19 mouse cellular contexts compared by ENCODE assay signal in the genomic region with DNA sequence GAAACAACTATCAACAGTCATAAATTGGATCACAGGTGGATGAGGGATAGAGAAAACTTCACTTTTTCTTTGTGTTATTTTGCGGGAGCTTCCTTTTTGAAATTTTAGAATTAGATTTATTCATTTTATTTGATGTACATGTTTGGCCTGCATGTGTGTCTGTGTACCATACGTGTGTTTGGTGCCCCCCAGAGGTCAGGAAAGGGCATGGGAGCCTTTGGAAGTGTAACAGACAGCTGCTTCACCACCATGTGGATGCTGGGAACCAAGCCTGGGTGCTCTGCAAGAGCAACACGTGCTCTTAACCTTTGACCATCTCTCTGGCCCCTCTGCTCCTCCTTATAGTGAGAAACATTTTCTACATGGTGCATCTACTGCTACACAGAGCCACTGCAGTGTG. TPM values are rescaled to one million over a fixed set of nuclear protein-coding genes. Genes with fewer than 3 reads are reported as not detected.
DNase-seq lines count a peak whose midpoint lies in the region; ATAC-seq and TF ChIP-seq lines count a peak whose summit lies in the region.
"Had no signal": no experiment of that assay in that cellular context is flagged by ENCODE, and none has a peak within 500 bp of the region (broad histone marks: within the 10 kb centered on the region; RNA-seq: fewer than 3 reads in every experiment).

No protein-coding gene starts in this region.

- no peak overlapping the region for H3K27ac ChIP-seq in intestine, postnatal 0 days (ENCODE audit: low read depth, low read length)
- no peak overlapping the region for H3K27ac ChIP-seq in intestine, embryonic 16.5 days (ENCODE audit: low read length)
- H3K27ac ChIP-seq in midbrain, postnatal 0 days (ENCODE audit: low read depth, low read length): no peak overlapping the region
- no peak overlapping the region for H3K27ac ChIP-seq in midbrain, embryonic 11.5 days (ENCODE audit: low read depth, low read length)
- H3K27ac ChIP-seq in MEL (ENCODE audit: control insufficient read depth, low read depth, low read length): no peak overlapping the region
- H3K27ac ChIP-seq: embryonic facial prominence, embryonic 12.5 days; forebrain, embryonic 10.5 days; limb, embryonic 15.5 days; macrophage; midbrain, embryonic 15.5 days had no signal

- peaks cover 35% of the 10 kb centered on the region for H3K36me3 ChIP-seq in intestine, postnatal 0 days (ENCODE audit: control insufficient read depth, insufficient read depth)
- no peaks in the 10 kb centered on the region for H3K36me3 ChIP-seq in intestine, embryonic 16.5 days (ENCODE audit: control insufficient read depth, insufficient read depth, low read length)
- H3K36me3 ChIP-seq in midbrain, postnatal 0 days (ENCODE audit: insufficient read depth, low read length): peaks cover 9% of the 10 kb centered on the region
- peaks cover 3% of the 10 kb centered on the region; the same call in 1 of the 2 replicates for H3K36me3 ChIP-seq in midbrain, embryonic 11.5 days (ENCODE audit: control insufficient read depth, insufficient read depth, low read length)
- H3K36me3 ChIP-seq in MEL (ENCODE audit: control insufficient read depth in 1 of 2, insufficient read depth in 2 of 2, low read length in 2 of 2): no peaks in the 10 kb centered on the region
- H3K36me3 ChIP-seq: embryonic facial prominence, embryonic 12.5 days; midbrain, embryonic 15.5 days had no signal

- WGBS in intestine, postnatal 0 days: 67% methylated on average over 3 of the region's 3 CpGs
- 66% methylated on average over 3 of the region's 3 CpGs for WGBS in intestine, embryonic 16.5 days
- WGBS in midbrain, postnatal 0 days: 60% methylated on average over 3 of the region's 3 CpGs
- WGBS in midbrain, embryonic 11.5 days: 55% methylated on average over 3 of the region's 3 CpGs

- H3K79me2 ChIP-seq in MEL (ENCODE audit: control insufficient read depth, insufficient read depth, low read length, poor library complexity): no peaks in the 10 kb centered on the region

- H3K27me3 ChIP-seq in intestine, postnatal 0 days (replicated peaks; ENCODE audit: control insufficient read depth, insufficient read depth, low read length): no peaks in the 10 kb centered on the region
- H3K27me3 ChIP-seq in intestine, embryonic 16.5 days (replicated peaks; ENCODE audit: control insufficient read depth, insufficient read depth, low read length): no peaks in the 10 kb centered on the region
- no peaks in the 10 kb centered on the region for H3K27me3 ChIP-seq in midbrain, postnatal 0 days (ENCODE audit: insufficient read depth, low read length)
- H3K27me3 ChIP-seq in midbrain, embryonic 11.5 days (ENCODE audit: control insufficient read depth, insufficient read depth, low read length): no peaks in the 10 kb centered on the region
- H3K27me3 ChIP-seq in MEL (ENCODE audit: control insufficient read depth in 1 of 2, insufficient read depth in 2 of 2, low read length in 2 of 2): no peaks in the 10 kb centered on the region
- H3K27me3 ChIP-seq: embryonic facial prominence, embryonic 12.5 days; limb, embryonic 15.5 days; midbrain, embryonic 15.5 days had no signal

- ATAC-seq in intestine, postnatal 0 days: no peak
- ATAC-seq in intestine, embryonic 16.5 days: no peak
- ATAC-seq in midbrain, postnatal 0 days (ENCODE audit: low FRiP score): no peak
- ATAC-seq in midbrain, embryonic 11.5 days (ENCODE audit: low FRiP score): no peak
- peak; percentile 64 for ATAC-seq in megakaryocyte progenitor cell, adult 5-6 weeks (replicated peaks; ENCODE audit: poor library complexity)
- ATAC-seq: midbrain, embryonic 15.5 days had no signal

- DNase-seq in midbrain, postnatal 0 days (ENCODE audit: low spot score): no peak
- DNase-seq in midbrain, embryonic 11.5 days (ENCODE audit: low spot score, missing footprints): no peak
- DNase-seq in MEL (ENCODE audit: low read depth, low spot score): peak; percentile 30
- no peak for DNase-seq in right cerebral cortex, postnatal 25 days
- no peak for DNase-seq in kidney, postnatal 14 days
- DNase-seq: adrenal gland, postnatal 10 days; cerebellum, postnatal 14 days; gastrocnemius, postnatal 36 days; right cerebral cortex, postnatal 14 days had no signal

- TF ChIP-seq POLR2A in MEL (IDR thresholded peaks at IDR 0.05; ENCODE audit: control insufficient read depth in 1 of 2, insufficient read depth in 1 of 2, low read depth in 1 of 2, low read length in 2 of 2, poor library complexity in 1 of 2): no peak

- no peaks in the 10 kb centered on the region for H3K9me3 ChIP-seq in intestine, postnatal 0 days (ENCODE audit: control insufficient read depth)
- H3K9me3 ChIP-seq in intestine, embryonic 16.5 days (ENCODE audit: control insufficient read depth, low read length): no peaks in the 10 kb centered on the region
- no peaks in the 10 kb centered on the region for H3K9me3 ChIP-seq in midbrain, postnatal 0 days (ENCODE audit: low read length)
- no peaks in the 10 kb centered on the region for H3K9me3 ChIP-seq in midbrain, embryonic 11.5 days (ENCODE audit: control insufficient read depth, low read length)
- H3K9me3 ChIP-seq in MEL (replicated peaks; ENCODE audit: insufficient read depth, low read length): no peaks in the 10 kb centered on the region
- H3K9me3 ChIP-seq: embryonic facial prominence, embryonic 12.5 days; forebrain, embryonic 10.5 days; limb, embryonic 15.5 days; midbrain, embryonic 15.5 days had no signal

- TF ChIP-seq CTCF in intestine, postnatal 0 days (IDR thresholded peaks at IDR 0.05; ENCODE audit: low read depth): 0 out of 2 replicates have a peak, but pooled peaks have one; percentile 16
- peak; percentile 31; the same call in 1 of the 2 replicates for TF ChIP-seq CTCF in midbrain, postnatal 0 days (IDR thresholded peaks at IDR 0.05)
- peak; percentile 29 to 48 (median 34) for TF ChIP-seq CTCF in MEL (IDR thresholded peaks at IDR 0.05 in 2 of 3, conservative IDR thresholded peaks at IDR 0.05 in 1 of 3; ENCODE audit: control insufficient read depth in 1 of 3, insufficient read depth in 1 of 3, low read depth in 2 of 3, low read length in 3 of 3, poor library complexity in 1 of 3, severe bottlenecking in 1 of 3)

- TF ChIP-seq EP300 in MEL (IDR thresholded peaks at IDR 0.05; ENCODE audit: low read depth in 1 of 2, low read length in 2 of 2): no peak

- no peak overlapping the region for H3K9ac ChIP-seq in intestine, postnatal 0 days (ENCODE audit: low read depth, low read length)
- H3K9ac ChIP-seq in intestine, embryonic 16.5 days (ENCODE audit: low read depth, low read length): no peak overlapping the region
- no peak overlapping the region for H3K9ac ChIP-seq in midbrain, postnatal 0 days (replicated peaks; ENCODE audit: low read length, poor library complexity, severe bottlenecking)
- H3K9ac ChIP-seq in midbrain, embryonic 11.5 days (ENCODE audit: low read length): no peak overlapping the region
- no peak overlapping the region for H3K9ac ChIP-seq in MEL (ENCODE audit: control insufficient read depth, low read depth, low read length, poor library complexity, severe bottlenecking)
- H3K9ac ChIP-seq: embryonic facial prominence, embryonic 12.5 days; limb, embryonic 15.5 days; midbrain, embryonic 15.5 days had no signal

- H3K4me1 ChIP-seq in intestine, postnatal 0 days (replicated peaks; ENCODE audit: control insufficient read depth, insufficient read depth, low read length): no peaks in the 10 kb centered on the region
- no peaks in the 10 kb centered on the region for H3K4me1 ChIP-seq in intestine, embryonic 16.5 days (ENCODE audit: control insufficient read depth, insufficient read depth, low read length)
- no peaks in the 10 kb centered on the region for H3K4me1 ChIP-seq in midbrain, postnatal 0 days (ENCODE audit: insufficient read depth, low read length)
- H3K4me1 ChIP-seq in midbrain, embryonic 11.5 days (ENCODE audit: control insufficient read depth, insufficient read depth, low read length): no peaks in the 10 kb centered on the region
- no peaks in the 10 kb centered on the region for H3K4me1 ChIP-seq in MEL (ENCODE audit: control insufficient read depth in 1 of 2, insufficient read depth in 2 of 2, low read length in 2 of 2)
- H3K4me1 ChIP-seq: forebrain, embryonic 10.5 days; limb, embryonic 15.5 days; midbrain, embryonic 15.5 days had no signal

- TF ChIP-seq RAD21 in MEL (IDR thresholded peaks at IDR 0.05; ENCODE audit: low read depth, low read length): no peak

- no peak overlapping the region for H3K4me2 ChIP-seq in intestine, postnatal 0 days (replicated peaks; ENCODE audit: low read depth)
- H3K4me2 ChIP-seq in intestine, embryonic 16.5 days (ENCODE audit: low read depth, low read length): no peak overlapping the region
- H3K4me2 ChIP-seq in midbrain, postnatal 0 days (ENCODE audit: low read depth, low read length, poor library complexity, severe bottlenecking): no peak overlapping the region
- no peak overlapping the region for H3K4me2 ChIP-seq in midbrain, embryonic 11.5 days
- H3K4me2 ChIP-seq: embryonic facial prominence, embryonic 12.5 days; limb, embryonic 15.5 days; midbrain, embryonic 15.5 days had no signal

- no peak overlapping the region for H3K4me3 ChIP-seq in intestine, postnatal 0 days (ENCODE audit: low read depth, low read length)
- no peak overlapping the region for H3K4me3 ChIP-seq in intestine, embryonic 16.5 days (ENCODE audit: low read length)
- H3K4me3 ChIP-seq in midbrain, postnatal 0 days (ENCODE audit: low read depth, low read length): no peak overlapping the region
- no peak overlapping the region for H3K4me3 ChIP-seq in midbrain, embryonic 11.5 days (ENCODE audit: low read depth, low read length)
- H3K4me3 ChIP-seq in MEL (ENCODE audit: control insufficient read depth in 1 of 2, insufficient read depth in 1 of 2, low read depth in 2 of 2, low read length in 2 of 2): no peak overlapping the region
- H3K4me3 ChIP-seq: embryonic facial prominence, embryonic 12.5 days; forebrain, embryonic 10.5 days; limb, embryonic 15.5 days; midbrain, embryonic 15.5 days had no signal

RNA-seq across cellular contexts. Expression of a gene that starts 34.2 kb away (rescaled TPM):
- polyA plus RNA-seq in intestine, postnatal 0 days (2015; fragmentation: Nextera tagmentation; extraction: Ambion mirVana): 4.3 and 4.5 TPM in 2 replicates
- 6.7 and 7.4 TPM in 2 replicates for polyA plus RNA-seq in intestine, embryonic 16.5 days (2015; fragmentation: Nextera tagmentation; extraction: Ambion mirVana)
- total RNA-seq in midbrain, postnatal 0 days (2014; rRNA removed): 25.2 and 25.8 TPM in 2 replicates
- polyA plus RNA-seq in midbrain, postnatal 0 days (2015; fragmentation: Nextera tagmentation; extraction: Ambion mirVana): 9.9 and 11.7 TPM in 2 replicates
- polyA plus RNA-seq in midbrain, embryonic 11.5 days (2014; fragmentation: Nextera tagmentation; extraction: Ambion mirVana): 7.9 and 8.3 TPM in 2 replicates
- 4.2 and 6.0 TPM in 2 replicates for total RNA-seq in MEL (2012; rRNA removed)
- polyA plus RNA-seq in MEL (2012; ENCODE audit: insufficient read depth in 1 of 2, insufficient read length in 2 of 2, low read depth in 1 of 2, low replicate concordance in 2 of 2, missing spikeins in 1 of 2): 1 to 10 TPM in 1 of 2 experiments, not detected in 1; 8.3 TPM
- total RNA-seq in megakaryocyte progenitor cell, adult 5-6 weeks (2015): 2.4 and 2.8 TPM in 2 replicates
- total RNA-seq in megakaryocyte progenitor cell, adult 5-6 weeks (2017): 3.2 and 3.4 TPM in 2 replicates

RNA-seq across cellular contexts. Expression of a gene that starts 54.6 kb away (rescaled TPM):
- 0.05 and 0.08 TPM in 2 replicates for polyA plus RNA-seq in intestine, postnatal 0 days (2015; fragmentation: Nextera tagmentation; extraction: Ambion mirVana)
- polyA plus RNA-seq in intestine, embryonic 16.5 days (2015; fragmentation: Nextera tagmentation; extraction: Ambion mirVana): 0.10 TPM in 2 replicates
- 4.0 and 5.7 TPM in 2 replicates for total RNA-seq in midbrain, postnatal 0 days (2014; rRNA removed)
- 4.6 and 4.8 TPM in 2 replicates for polyA plus RNA-seq in midbrain, postnatal 0 days (2015; fragmentation: Nextera tagmentation; extraction: Ambion mirVana)
- 4.1 and 4.7 TPM in 2 replicates for polyA plus RNA-seq in midbrain, embryonic 11.5 days (2014; fragmentation: Nextera tagmentation; extraction: Ambion mirVana)
- total RNA-seq in MEL (2012; rRNA removed): not detected in 2 replicates
- not detected for polyA plus RNA-seq in MEL (2012; ENCODE audit: insufficient read depth in 1 of 2, insufficient read length in 2 of 2, low read depth in 1 of 2, low replicate concordance in 2 of 2, missing spikeins in 1 of 2)
- total RNA-seq in megakaryocyte progenitor cell, adult 5-6 weeks (2015): not detected in 2 replicates
- 0.33 TPM in 1 of 2 replicates, not detected in the other for total RNA-seq in megakaryocyte progenitor cell, adult 5-6 weeks (2017)
- total RNA-seq: hematopoietic stem cell, adult 5-6 weeks had no signal
- polyA plus RNA-seq: heart, embryonic 14.5 days; macrophage had no signal
